Mouse (Mus musculus) cerebellum, adult 2 months (tissue): ENCODE results near the gene Lrrc56. TPM values are rescaled to one million over a fixed set of nuclear protein-coding genes. Genes with fewer than 3 reads are reported as not detected.

Source experiments
- DNase-seq, 2 experiments: peaks; one replicate each; pipeline ENCODE4 v3.0.0; 2021
- H3K27ac ChIP-seq: fragments of 200-500 bp; 2 replicates; pipeline ENCODE4 v1.5.1; 2012; ENCODE audit warnings: low read length, control low read depth, inconsistent platforms; ENCODE audit not compliant: insufficient read depth
- H3K27me3 ChIP-seq: fragments of 200-500 bp; 2 replicates; pipeline ENCODE4 v1.6.1; 2012; ENCODE audit warnings: inconsistent platforms, mild to moderate bottlenecking, low read length, moderate library complexity; ENCODE audit not compliant: control insufficient read depth, insufficient read depth
- H3K4me1 ChIP-seq: fragments of 200-500 bp; 2 replicates; pipeline ENCODE4 v1.6.1; 2011; ENCODE audit warnings: low read length; ENCODE audit not compliant: control insufficient read depth, insufficient read depth
- H3K4me3 ChIP-seq: fragments of 200-500 bp; replicated peaks from 2 replicates; pipeline ENCODE3; 2011; ENCODE audit warnings: mild to moderate bottlenecking, low read depth, low read length, control low read depth; ENCODE audit not compliant: insufficient read depth
- CTCF ChIP-seq: fragments of 200-500 bp; IDR thresholded peaks from 2 replicates; pipeline ENCODE4 v1.5.1; 2011; ENCODE audit warnings: low read depth, mild to moderate bottlenecking, control low read depth, low read length, moderate library complexity, borderline replicate concordance; ENCODE audit not compliant: insufficient read depth
- POLR2A ChIP-seq: fragments of 200-500 bp; IDR thresholded peaks from 2 replicates; pipeline ENCODE4 v1.6.1; 2011; ENCODE audit warnings: low read length, control low read depth, borderline replicate concordance; ENCODE audit not compliant: insufficient read depth
- WGBS: fragments of 180-500 bp; shearing (Covaris S2); methylation state at CpG from one replicate; pipeline ENCODE4 v1.1.7; 2018; 5-methylcytosine and 5-hydroxymethylcytosine counted together
- polyA plus RNA-seq: library from polyadenylated mRNA; depleted of rRNA; stranded (reverse); fragments of >200 nt; gene quantifications from 2 replicates; pipeline ENCODE4 v1.2.3, GENCODE M21; 2012

The Lrrc56 gene
- polyA plus RNA-seq, 1 experiment: 6.3 TPM

DNA sequence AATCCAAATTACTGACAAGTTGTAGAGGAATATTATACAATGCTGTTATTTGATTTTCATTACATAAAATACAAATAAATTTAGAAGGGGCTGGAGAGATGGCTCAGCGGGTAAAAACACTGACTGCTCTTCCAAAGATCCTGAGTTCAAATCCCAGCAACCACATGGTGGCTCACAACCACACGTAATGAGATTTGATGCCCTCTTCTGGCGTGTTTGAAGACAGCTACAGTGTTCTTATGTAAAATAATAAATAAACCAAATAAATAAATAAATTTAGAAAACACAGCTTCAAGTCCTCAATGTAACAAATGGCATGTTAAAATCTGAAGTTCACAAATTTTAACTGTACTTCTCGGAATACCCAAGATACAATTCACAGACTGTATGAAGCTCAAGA, 18.9 kb upstream of the Lrrc56 start:
- 81% methylated on average over 4 of the region's 4 CpGs for WGBS
- Histone ChIP-seq H3K27me3 (no peaks in the 10 kb centered on the region), H3K27ac (no peak overlapping the region), H3K4me1 (peaks cover 5% of the 10 kb centered on the region; the same call in 1 of the 2 replicates), H3K4me3 (no peak overlapping the region)
- no peak for TF ChIP-seq CTCF
- no peak for TF ChIP-seq POLR2A
- no peak for DNase-seq

DNA sequence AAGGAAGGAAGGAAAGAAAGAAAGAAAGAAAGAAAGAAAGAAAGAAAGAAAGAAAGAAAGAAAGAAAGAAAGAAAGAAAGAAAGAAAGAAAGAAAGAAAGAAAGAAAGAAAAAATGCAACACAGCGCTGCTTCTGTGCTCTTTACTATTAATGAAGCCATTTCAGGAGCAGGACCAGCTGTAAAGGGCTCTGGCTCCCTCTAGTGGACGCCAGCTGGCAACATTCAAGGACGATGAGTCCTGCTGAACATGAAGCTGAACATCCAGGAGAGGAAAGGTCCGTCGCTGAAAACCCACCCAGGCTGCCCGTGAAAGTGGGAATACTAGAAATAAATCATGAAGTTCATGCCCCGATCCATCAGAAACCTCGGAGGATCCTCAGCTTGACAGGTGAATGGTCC, 17.8 kb upstream of the Lrrc56 start:
- TF ChIP-seq POLR2A: no peak
- peak; percentile 97 for TF ChIP-seq CTCF
- no peak overlapping the region for H3K4me3 ChIP-seq
- peaks cover 5% of the 10 kb centered on the region; the same call in 1 of the 2 replicates for H3K4me1 ChIP-seq
- WGBS: 2% methylated on average over 8 of the region's 8 CpGs
- DNase-seq: peak; percentile 83 to 87
- H3K27me3 ChIP-seq: no peaks in the 10 kb centered on the region
- H3K27ac ChIP-seq: no peak overlapping the region

DNA sequence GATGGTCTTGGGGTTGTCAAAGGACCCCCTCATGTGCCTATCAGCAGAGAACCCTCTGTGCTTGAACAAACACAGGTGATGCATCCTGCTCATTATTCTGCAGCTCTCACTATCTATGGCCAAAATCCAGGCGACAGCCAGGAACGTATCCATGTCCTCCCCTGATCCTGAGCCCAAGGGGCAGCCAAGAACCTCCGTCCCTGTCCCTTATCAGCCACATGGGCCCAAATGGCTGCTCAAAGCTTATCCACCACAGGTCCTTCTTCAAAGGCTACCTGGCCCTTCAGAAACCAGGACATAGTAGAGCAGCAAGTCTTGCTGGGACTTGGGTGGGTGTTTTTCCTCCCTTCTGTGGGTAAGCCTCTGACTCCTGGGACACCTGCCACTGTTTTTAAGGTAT, 5.8 kb upstream of the Lrrc56 start:
- no peak for DNase-seq
- Histone ChIP-seq H3K4me1 (peaks cover 11% of the 10 kb centered on the region), H3K27me3 (no peaks in the 10 kb centered on the region), H3K27ac (no peak overlapping the region), H3K4me3 (no peak overlapping the region)
- TF ChIP-seq CTCF: no peak
- no peak for TF ChIP-seq POLR2A
- 71% methylated on average over 3 of the region's 3 CpGs for WGBS

DNA sequence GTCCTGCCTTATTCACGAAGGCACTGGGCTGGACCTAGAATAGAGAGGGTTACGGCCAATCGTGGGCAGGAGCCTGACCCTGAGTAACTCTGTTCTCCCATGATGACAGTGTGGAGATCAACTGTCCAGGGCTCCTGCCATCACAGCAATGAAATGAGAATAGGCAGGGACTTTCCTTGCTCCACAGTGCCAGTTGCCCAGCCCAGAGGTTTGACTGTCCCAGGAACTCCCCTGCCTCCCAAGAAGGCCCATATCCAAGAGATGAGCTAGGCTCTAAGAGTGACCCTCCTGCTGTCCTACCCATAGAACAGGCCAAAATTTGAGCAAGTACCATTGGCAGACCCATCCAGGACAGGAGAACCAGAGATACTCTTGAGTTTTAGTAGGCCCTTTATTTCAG, 5.2 kb upstream of the Lrrc56 start:
- H3K4me3 ChIP-seq: no peak overlapping the region
- no peak overlapping the region for H3K27ac ChIP-seq
- no peaks in the 10 kb centered on the region for H3K27me3 ChIP-seq
- no peak for TF ChIP-seq CTCF
- no peak for TF ChIP-seq POLR2A
- 86% methylated on average over 3 of the region's 3 CpGs for WGBS
- H3K4me1 ChIP-seq: peaks cover 11% of the 10 kb centered on the region
- DNase-seq: no peak

DNA sequence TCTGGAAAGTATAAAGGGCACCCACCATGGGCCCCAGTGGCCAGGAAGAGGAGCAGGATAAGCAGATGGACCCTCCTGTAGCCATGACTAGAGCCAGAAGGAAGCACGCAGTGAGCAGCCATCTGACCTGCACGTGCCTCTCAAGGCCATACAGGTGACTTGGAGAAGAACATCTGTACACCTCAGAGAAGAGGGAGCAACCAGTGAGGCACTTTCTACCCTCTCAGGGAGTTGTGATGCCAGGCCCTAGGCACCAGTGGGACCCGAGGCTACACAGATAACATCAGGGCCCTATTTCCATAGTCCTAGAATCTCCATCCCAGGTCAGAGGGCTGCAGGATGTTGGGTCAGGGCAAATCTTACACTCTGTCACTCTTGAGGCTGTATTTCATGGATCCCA, 3.7 kb upstream of the Lrrc56 start:
- WGBS: 81% methylated on average over 3 of the region's 3 CpGs
- Histone ChIP-seq H3K27me3 (no peaks in the 10 kb centered on the region), H3K4me1 (peaks cover 14% of the 10 kb centered on the region), H3K4me3 (no peak overlapping the region), H3K27ac (no peak overlapping the region)
- DNase-seq: no peak
- TF ChIP-seq POLR2A (no peak), CTCF (no peak)

DNA sequence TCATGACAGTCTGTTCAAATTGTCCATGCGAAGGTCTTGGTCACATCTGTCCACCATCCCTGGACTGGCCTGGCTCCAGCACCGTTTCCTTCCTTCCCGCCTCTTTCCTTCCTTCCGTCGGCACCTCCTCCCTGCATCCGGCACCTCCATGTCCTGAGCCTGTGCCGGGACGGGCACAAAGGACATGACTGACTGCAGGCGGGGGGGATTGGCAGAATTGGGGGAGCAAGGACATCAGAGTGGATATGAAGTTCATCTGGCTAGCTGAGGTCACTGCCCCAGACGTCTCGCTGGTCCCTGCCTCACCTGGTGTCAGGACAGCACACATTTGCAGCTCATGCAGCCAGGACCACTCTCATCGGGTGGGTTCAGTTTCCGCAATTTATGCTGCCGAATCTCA, 2.9 kb upstream of the Lrrc56 start:
- WGBS: 80% methylated on average over 14 of the region's 14 CpGs
- peaks cover 14% of the 10 kb centered on the region for H3K4me1 ChIP-seq
- TF ChIP-seq POLR2A (no peak), CTCF (no peak)
- H3K27ac ChIP-seq: no peak overlapping the region
- DNase-seq: no peak
- H3K27me3 ChIP-seq: no peaks in the 10 kb centered on the region
- H3K4me3 ChIP-seq: no peak overlapping the region

DNA sequence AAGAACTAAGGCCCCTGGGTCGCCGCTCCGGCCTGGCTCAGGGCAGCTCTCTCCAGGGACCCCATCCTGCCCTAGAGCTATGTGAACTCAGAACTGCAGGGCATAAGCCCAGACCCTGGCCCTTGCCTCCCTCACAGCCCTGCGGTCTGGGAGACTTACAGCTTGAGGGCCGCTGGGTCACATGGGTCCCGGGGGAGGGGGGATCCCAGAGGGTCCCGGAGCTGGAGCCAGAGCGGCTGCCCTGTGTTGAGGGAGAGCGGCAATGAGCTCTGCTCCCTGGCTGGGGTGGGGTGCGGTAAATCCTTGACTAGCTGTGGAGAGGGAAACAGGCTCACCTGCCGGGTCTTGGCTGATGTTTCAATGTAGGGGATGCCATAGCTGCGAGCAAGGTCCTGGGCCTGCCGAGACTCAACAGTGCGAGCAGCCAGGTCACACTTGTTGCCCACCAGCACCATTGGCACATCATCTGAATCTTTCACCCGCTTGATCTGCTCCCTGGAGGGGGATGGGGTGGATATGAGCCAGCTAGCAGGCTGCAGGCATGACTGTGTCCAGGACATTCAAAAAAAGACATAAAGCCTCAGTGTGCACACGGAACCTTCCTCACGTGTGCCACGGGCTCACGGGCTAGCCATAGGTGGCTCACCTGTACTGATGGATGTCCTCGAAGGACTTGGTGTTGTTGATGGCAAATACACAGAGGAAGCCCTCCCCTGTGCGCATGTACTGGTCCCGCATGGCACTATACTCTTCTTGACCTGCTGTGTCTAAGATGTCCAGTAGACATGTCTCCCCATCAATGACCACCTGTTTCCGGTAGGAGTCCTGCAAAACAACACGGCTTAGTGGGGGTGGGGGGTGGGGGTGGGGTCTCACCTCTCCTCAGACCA, 1.9 kb upstream of the Lrrc56 start:
- WGBS: 76% methylated on average over 24 of the region's 24 CpGs
- no peak overlapping the region for H3K4me3 ChIP-seq
- TF ChIP-seq CTCF (no peak), POLR2A (no peak)
- DNase-seq: no peak
- no peak overlapping the region for H3K27ac ChIP-seq
- H3K27me3 ChIP-seq: no peaks in the 10 kb centered on the region
- H3K4me1 ChIP-seq: peaks cover 14% of the 10 kb centered on the region

DNA sequence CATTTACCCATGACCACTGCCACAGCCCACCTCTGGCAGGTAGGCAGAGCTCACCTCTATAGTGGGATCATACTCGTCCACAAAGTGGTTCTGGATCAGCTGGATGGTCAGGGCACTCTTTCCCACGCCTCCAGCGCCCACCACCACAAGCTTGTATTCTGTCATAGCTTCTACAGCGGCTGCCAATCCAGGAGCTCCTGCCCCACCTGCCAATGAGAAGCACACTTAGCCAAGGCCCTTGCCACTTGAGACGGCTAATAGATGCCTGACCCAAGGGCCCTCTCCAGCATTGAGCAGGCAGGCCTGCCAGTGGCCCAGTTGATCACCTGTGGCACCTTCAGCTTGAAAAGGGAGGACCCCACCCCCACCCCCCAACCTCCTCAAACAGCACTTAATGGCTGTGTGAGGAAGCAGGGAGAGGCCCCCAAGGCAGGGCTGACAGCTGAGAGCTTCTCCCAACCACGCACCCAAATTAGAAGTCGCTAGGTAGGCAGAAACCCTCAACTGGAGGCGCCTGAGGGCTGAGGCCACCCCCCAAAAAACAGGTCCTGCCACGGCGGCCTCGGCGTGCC, 1.1 kb upstream of the Lrrc56 start:
- Histone ChIP-seq H3K4me3 (peak overlapping the region; percentile 73), H3K27me3 (no peaks in the 10 kb centered on the region), H3K4me1 (peaks cover 14% of the 10 kb centered on the region), H3K27ac (peak overlapping the region; percentile 16; the same call in 1 of the 2 replicates)
- 19% methylated on average over 12 of the region's 12 CpGs for WGBS
- no peak for DNase-seq
- no peak for TF ChIP-seq CTCF
- TF ChIP-seq POLR2A: no peak
